Mouse (Mus musculus) activated CD4-positive, CD25-positive, alpha-beta regulatory T cell, adult 4 months (primary cell): ENCODE results near the gene Cpa5. TPM values are rescaled to one million over a fixed set of nuclear protein-coding genes. Genes with fewer than 3 reads are reported as not detected.

ENCODE experiments used
- polyA plus RNA-seq, 2 experiments: library from polyadenylated mRNA; unstranded; fragments of 100-300 nt; shearing (Covaris generic); gene quantifications; one replicate each; pipeline ENCODE4 v1.2.1; 2017

Cpa5 gene
- polyA plus RNA-seq, 2 experiments from 2014 or later = not detected

Other genes with a start within 250 kb of the Cpa5 start
- gene Zc3hc1, start 220.0 kb upstream of the Cpa5 start, polyA plus RNA-seq = 10 to 100 TPM; 44.5 to 48.8 TPM
- gene Klhdc10, start 209.1 kb upstream of the Cpa5 start, polyA plus RNA-seq = 1 to 10 TPM; 2.1 to 2.5 TPM
- gene Tmem209, start 101.2 kb upstream of the Cpa5 start, polyA plus RNA-seq = 10 to 100 TPM; 48.4 to 59.2 TPM
- not detected for gene Ssmem1, start 101.2 kb upstream of the Cpa5 start, polyA plus RNA-seq
- gene Cpa2, start 69.4 kb upstream of the Cpa5 start, polyA plus RNA-seq = under 1 TPM in 1 of 2 experiments, not detected in 1; 0.34 TPM
- gene Cpa4, start 42.6 kb upstream of the Cpa5 start, polyA plus RNA-seq = under 1 TPM in 1 of 2 experiments, not detected in 1; 0.16 TPM
- gene Cpa1, start 28.2 kb downstream of the Cpa5 start, polyA plus RNA-seq = not detected
- gene Cep41, start 82.7 kb downstream of the Cpa5 start, polyA plus RNA-seq = 1 to 10 TPM; 7.4 to 7.7 TPM
- gene Mest, start 112.5 kb downstream of the Cpa5 start, polyA plus RNA-seq = under 1 TPM; 0.37 to 0.85 TPM